Mouse (Mus musculus) forelimb bud, embryonic 11.5 days (tissue): ENCODE results near the gene Slc35e3.
"Not testable (repeated sequence)": the region's sequence is repeated elsewhere in the genome, so short reads cannot be mapped to it uniquely, and the experiment has no call there.

Experiments
- DNase-seq: peaks from one replicate; pipeline ENCODE4 v3.0.0-alpha.2; 2012; ENCODE audit warnings: low read depth, low spot score

Slc35e3 gene

GRCm38 (mm10) chr10:117749787-117750343 lies 3.7 kb upstream of the Slc35e3 start:
- no peak for DNase-seq

- no peak for DNase-seq
These were observed 3.0 kb upstream of the Slc35e3 start for GRCm38 (mm10) chr10:117749050-117749686.

GRCm38 (mm10) chr10:117748276-117749049 lies 2.3 kb upstream of the Slc35e3 start:
- DNase-seq, result no peak

GRCm38 (mm10) chr10:117747711-117748110 lies 1.5 kb upstream of the Slc35e3 start:
- no peak for DNase-seq

- not testable (repeated sequence) for DNase-seq
These were observed 432 bp downstream of the Slc35e3 start for GRCm38 (mm10) chr10:117745570-117746296.

GRCm38 (mm10) chr10:117743917-117744316 lies 2.2 kb downstream of the Slc35e3 start:
- no peak for DNase-seq

- DNase-seq, result no peak
These were observed 3.0 kb downstream of the Slc35e3 start for GRCm38 (mm10) chr10:117743182-117743581.

GRCm38 (mm10) chr10:117742618-117743017 lies 3.5 kb downstream of the Slc35e3 start:
- no peak for DNase-seq

GRCm38 (mm10) chr10:117741698-117742475 lies 4.3 kb downstream of the Slc35e3 start:
- DNase-seq, result no peak

- DNase-seq, result no peak
These were observed 5.2 kb downstream of the Slc35e3 start for GRCm38 (mm10) chr10:117740921-117741320.

GRCm38 (mm10) chr10:117740171-117740570 lies 6.0 kb downstream of the Slc35e3 start:
- DNase-seq, result no peak

GRCm38 (mm10) chr10:117739648-117739948 lies 6.6 kb downstream of the Slc35e3 start:
- DNase-seq, result no peak

GRCm38 (mm10) chr10:117738928-117739647 lies 7.1 kb downstream of the Slc35e3 start:
- no peak for DNase-seq

- no peak for DNase-seq
These were observed 7.8 kb downstream of the Slc35e3 start for GRCm38 (mm10) chr10:117738140-117738921.

GRCm38 (mm10) chr10:117737498-117737897 lies 8.7 kb downstream of the Slc35e3 start:
- DNase-seq, result not testable (repeated sequence)

GRCm38 (mm10) chr10:117737075-117737474 lies 9.1 kb downstream of the Slc35e3 start:
- DNase-seq, result no peak

- no peak for DNase-seq
These were observed 9.6 kb downstream of the Slc35e3 start for GRCm38 (mm10) chr10:117736573-117736972.

- DNase-seq, result not testable (repeated sequence)
These were observed 10.8 kb downstream of the Slc35e3 start for GRCm38 (mm10) chr10:117735396-117735795.

- not testable (repeated sequence) for DNase-seq
These were observed 11.9 kb downstream of the Slc35e3 start for GRCm38 (mm10) chr10:117734104-117734852.
